Mouse (Mus musculus): Measurements from ENCODE around the gene Irf2bp2. TPM values are rescaled to one million over a fixed set of nuclear protein-coding genes. Genes with fewer than 3 reads are reported as not detected.

Gene Irf2bp2
- total RNA-seq (2015; ENCODE audit: low replicate concordance), result 21.3 and 34.7 TPM in 2 replicates
- 19.5 and 25.1 TPM in 2 replicates for total RNA-seq (2017; ENCODE audit: low replicate concordance)

- no peak for ATAC-seq (replicated peaks; ENCODE audit: low FRiP score, poor library complexity, severe bottlenecking)
Measured at GRCm38 (mm10) chr8:126593889-126594480, at the start of gene Irf2bp2. Irf2bp2 (minus strand) TSS chr8:126593986.

GRCm38 (mm10) chr8:126642665-126643064, 48.9 kb upstream of the Irf2bp2 start:
- ATAC-seq (replicated peaks; ENCODE audit: low FRiP score, poor library complexity, severe bottlenecking), result no peak

GRCm38 (mm10) chr8:126641568-126642295, 47.9 kb upstream of the Irf2bp2 start:
- ATAC-seq (replicated peaks; ENCODE audit: low FRiP score, poor library complexity, severe bottlenecking), result no peak

GRCm38 (mm10) chr8:126639161-126639560, 45.4 kb upstream of the Irf2bp2 start:
- no peak for ATAC-seq (replicated peaks; ENCODE audit: low FRiP score, poor library complexity, severe bottlenecking)

- ATAC-seq (replicated peaks; ENCODE audit: low FRiP score, poor library complexity, severe bottlenecking), result no peak
Measured at GRCm38 (mm10) chr8:126638027-126638426, 44.2 kb upstream of the Irf2bp2 start.

GRCm38 (mm10) chr8:126634541-126635048, 40.8 kb upstream of the Irf2bp2 start:
- ATAC-seq (replicated peaks; ENCODE audit: low FRiP score, poor library complexity, severe bottlenecking), result no peak

GRCm38 (mm10) chr8:126628616-126629015, 34.8 kb upstream of the Irf2bp2 start:
- ATAC-seq (replicated peaks; ENCODE audit: low FRiP score, poor library complexity, severe bottlenecking), result no peak

- ATAC-seq (replicated peaks; ENCODE audit: low FRiP score, poor library complexity, severe bottlenecking), result peak; percentile 31; the same call in 1 of the 2 replicates
Measured at GRCm38 (mm10) chr8:126626415-126626814, 32.6 kb upstream of the Irf2bp2 start.

- no peak for ATAC-seq (replicated peaks; ENCODE audit: low FRiP score, poor library complexity, severe bottlenecking)
Measured at GRCm38 (mm10) chr8:126622111-126622795, 28.5 kb upstream of the Irf2bp2 start.

- no peak for ATAC-seq (replicated peaks; ENCODE audit: low FRiP score, poor library complexity, severe bottlenecking)
Measured at GRCm38 (mm10) chr8:126620721-126621120, 26.9 kb upstream of the Irf2bp2 start.

- ATAC-seq (replicated peaks; ENCODE audit: low FRiP score, poor library complexity, severe bottlenecking), result no peak
Measured at GRCm38 (mm10) chr8:126619487-126619886, 25.7 kb upstream of the Irf2bp2 start.

GRCm38 (mm10) chr8:126617665-126618064, 23.9 kb upstream of the Irf2bp2 start:
- ATAC-seq (replicated peaks; ENCODE audit: low FRiP score, poor library complexity, severe bottlenecking), result no peak

GRCm38 (mm10) chr8:126616736-126617135, 22.9 kb upstream of the Irf2bp2 start:
- ATAC-seq (replicated peaks; ENCODE audit: low FRiP score, poor library complexity, severe bottlenecking), result no peak

- no peak for ATAC-seq (replicated peaks; ENCODE audit: low FRiP score, poor library complexity, severe bottlenecking)
Measured at GRCm38 (mm10) chr8:126615765-126616164, 22.0 kb upstream of the Irf2bp2 start.

GRCm38 (mm10) chr8:126614740-126615132, 20.9 kb upstream of the Irf2bp2 start:
- no peak for ATAC-seq (replicated peaks; ENCODE audit: low FRiP score, poor library complexity, severe bottlenecking)

GRCm38 (mm10) chr8:126614062-126614739, 20.4 kb upstream of the Irf2bp2 start:
- no peak for ATAC-seq (replicated peaks; ENCODE audit: low FRiP score, poor library complexity, severe bottlenecking)

GRCm38 (mm10) chr8:126613143-126613542, 19.4 kb upstream of the Irf2bp2 start:
- no peak for ATAC-seq (replicated peaks; ENCODE audit: low FRiP score, poor library complexity, severe bottlenecking)

GRCm38 (mm10) chr8:126612739-126613138, 19.0 kb upstream of the Irf2bp2 start:
- ATAC-seq (replicated peaks; ENCODE audit: low FRiP score, poor library complexity, severe bottlenecking), result no peak

- no peak for ATAC-seq (replicated peaks; ENCODE audit: low FRiP score, poor library complexity, severe bottlenecking)
Measured at GRCm38 (mm10) chr8:126610713-126611112, 16.9 kb upstream of the Irf2bp2 start.

Measured in erythroblast, adult 5-6 weeks (primary cell).